Mouse (Mus musculus) MEL (cell line): Measurements from ENCODE around the gene Poglut1. TPM values are rescaled to one million over a fixed set of nuclear protein-coding genes. Genes with fewer than 3 reads are reported as not detected.

Experiments used
- DNase-seq: peaks from one replicate; pipeline ENCODE4 v3.0.0; 2011; ENCODE audit warnings: low read depth, low spot score
- H3K27ac ChIP-seq: 2 replicates; pipeline ENCODE4 v1.5.1; 2012; ENCODE audit warnings: low read depth, mild to moderate bottlenecking, control low read depth, low read length, moderate library complexity; ENCODE audit not compliant: control insufficient read depth
- H3K27me3 ChIP-seq, 2 experiments: fragments of 150-350 bp in 1 of 2; sonication (generic) in 1 of 2; 2 replicates each; pipeline ENCODE4 v1.6.1; 2012; ENCODE audit warnings: low read length in 2 of 2, mild to moderate bottlenecking in 2 of 2, improper control_type of control experiment in 1 of 2, moderate library complexity in 1 of 2; ENCODE audit not compliant: insufficient read depth in 2 of 2, control insufficient read depth in 1 of 2
- H3K36me3 ChIP-seq, 2 experiments: 2 replicates each; pipeline ENCODE4 v1.6.1; 2012 to 2014; ENCODE audit warnings: low read length in 2 of 2, improper control_type of control experiment in 1 of 2, inconsistent platforms in 1 of 2, mild to moderate bottlenecking in 1 of 2; ENCODE audit not compliant: insufficient read depth in 2 of 2, control insufficient read depth in 1 of 2
- H3K4me1 ChIP-seq, 2 experiments: fragments of 150-350 bp in 1 of 2; sonication (generic) in 1 of 2; 2 replicates each; pipeline ENCODE4 v1.6.1; 2012; ENCODE audit warnings: low read length in 2 of 2, improper control_type of control experiment in 1 of 2, mild to moderate bottlenecking in 1 of 2; ENCODE audit not compliant: insufficient read depth in 2 of 2, control insufficient read depth in 1 of 2
- H3K4me3 ChIP-seq, 2 experiments: fragments of 150-350 bp in 1 of 2; sonication (generic) in 1 of 2; 2 replicates each; pipeline ENCODE4 v1.5.1; 2012; ENCODE audit warnings: low read depth in 2 of 2, low read length in 2 of 2, mild to moderate bottlenecking in 2 of 2, moderate library complexity in 2 of 2, control low read depth in 1 of 2, improper control_type of control experiment in 1 of 2; ENCODE audit not compliant: control insufficient read depth in 1 of 2, insufficient read depth in 1 of 2
- H3K79me2 ChIP-seq: 2 replicates; pipeline ENCODE4 v1.6.1; 2012; ENCODE audit warnings: mild to moderate bottlenecking, low read length, moderate library complexity; ENCODE audit not compliant: control insufficient read depth, poor library complexity, insufficient read depth
- H3K9ac ChIP-seq: 2 replicates; pipeline ENCODE4 v1.6.1; 2012; ENCODE audit warnings: low read depth, mild to moderate bottlenecking, control low read depth, low read length, moderate library complexity; ENCODE audit not compliant: control insufficient read depth, poor library complexity, severe bottlenecking
- H3K9me3 ChIP-seq: fragments of 150-350 bp; sonication (generic); replicated peaks from 2 replicates; pipeline ENCODE4 v1.6.1; 2012; ENCODE audit warnings: mild to moderate bottlenecking, low read length, improper control_type of control experiment, moderate library complexity; ENCODE audit not compliant: insufficient read depth
- BHLHE40 ChIP-seq: IDR thresholded peaks from 2 replicates; pipeline ENCODE4 v1.6.1; 2012; ENCODE audit warnings: low read depth, mild to moderate bottlenecking, inconsistent platforms, low read length, improper control_type of control experiment, borderline replicate concordance
- CHD2 ChIP-seq: IDR thresholded peaks from 2 replicates; pipeline ENCODE4 v1.6.1; 2011; ENCODE audit warnings: low read length, improper control_type of control experiment
- E2F4 ChIP-seq: IDR thresholded peaks from 2 replicates; pipeline ENCODE4 v1.6.1; 2011; ENCODE audit warnings: low read depth, low read length, improper control_type of control experiment, borderline replicate concordance
- ELF1 ChIP-seq: IDR thresholded peaks from 2 replicates; pipeline ENCODE4 v1.6.1; 2014; ENCODE audit warnings: low read depth, mild to moderate bottlenecking, inconsistent platforms, low read length, improper control_type of control experiment, moderate library complexity
- EP300 ChIP-seq, 2 experiments: IDR thresholded peaks; 2 replicates each; pipeline ENCODE4 v1.6.1; 2011; ENCODE audit warnings: improper control_type of control experiment in 2 of 2, low read length in 2 of 2, low read depth in 1 of 2, mild to moderate bottlenecking in 1 of 2
- HCFC1 ChIP-seq: IDR thresholded peaks from 2 replicates; pipeline ENCODE4 v1.6.1; 2012; ENCODE audit warnings: low read depth, mild to moderate bottlenecking, inconsistent platforms, low read length, improper control_type of control experiment, moderate library complexity
- JUND ChIP-seq: IDR thresholded peaks from 2 replicates; pipeline ENCODE4 v1.6.1; 2011; ENCODE audit warnings: low read depth, mild to moderate bottlenecking, improper control_type of control experiment, low read length
- KAT2A ChIP-seq: conservative IDR thresholded peaks from 2 replicates; pipeline ENCODE4 v1.6.1; 2012; ENCODE audit warnings: low read depth, low read length, improper control_type of control experiment, inconsistent platforms
- MAFK ChIP-seq: IDR thresholded peaks from 2 replicates; pipeline ENCODE4 v1.6.1; 2011; ENCODE audit warnings: low read depth, mild to moderate bottlenecking, low read length, improper control_type of control experiment, borderline replicate concordance
- MAX ChIP-seq: IDR thresholded peaks from 2 replicates; pipeline ENCODE4 v1.6.1; 2011; ENCODE audit warnings: low read length, improper control_type of control experiment
- MEF2A ChIP-seq: IDR thresholded peaks from 2 replicates; pipeline ENCODE4 v1.6.1; 2014; ENCODE audit warnings: low read depth, mild to moderate bottlenecking, inconsistent platforms, low read length, improper control_type of control experiment; ENCODE audit not compliant: poor library complexity, insufficient replicate concordance, severe bottlenecking; ENCODE audit errors: extremely low read depth
- MYB ChIP-seq: IDR thresholded peaks from 2 replicates; pipeline ENCODE4 v1.6.1; 2011; ENCODE audit warnings: mild to moderate bottlenecking, low read depth, low read length, improper control_type of control experiment
- MYC ChIP-seq: IDR thresholded peaks from 2 replicates; pipeline ENCODE4 v1.6.1; 2011; ENCODE audit warnings: low read depth, mild to moderate bottlenecking, low read length, improper control_type of control experiment, moderate library complexity
- NELFE ChIP-seq: IDR thresholded peaks from 2 replicates; pipeline ENCODE4 v1.6.1; 2011; ENCODE audit warnings: low read depth, low read length, improper control_type of control experiment
- POLR2A ChIP-seq, 2 experiments: IDR thresholded peaks; 2 replicates each; pipeline ENCODE4 v1.6.1; 2011 to 2012; ENCODE audit warnings: low read length in 2 of 2, mild to moderate bottlenecking in 2 of 2, control low read depth in 1 of 2, improper control_type of control experiment in 1 of 2, low read depth in 1 of 2, moderate library complexity in 1 of 2; ENCODE audit not compliant: control insufficient read depth in 1 of 2, insufficient read depth in 1 of 2, poor library complexity in 1 of 2
- POLR2AphosphoS2 ChIP-seq: IDR thresholded peaks from 2 replicates; pipeline ENCODE4 v1.6.1; 2011; ENCODE audit warnings: low read length, improper control_type of control experiment
- POLR2AphosphoS5 ChIP-seq: IDR thresholded peaks from 2 replicates; pipeline ENCODE4 v1.6.1; 2012; ENCODE audit warnings: low read depth, borderline replicate concordance, mild to moderate bottlenecking, inconsistent platforms, low read length, moderate library complexity, mixed read lengths
- RAD21 ChIP-seq: IDR thresholded peaks from 2 replicates; pipeline ENCODE4 v1.6.1; 2011; ENCODE audit warnings: mild to moderate bottlenecking, low read depth, low read length, improper control_type of control experiment
- RCOR1 ChIP-seq: IDR thresholded peaks from 2 replicates; pipeline ENCODE4 v1.6.1; 2012; ENCODE audit warnings: low read depth, mild to moderate bottlenecking, inconsistent platforms, low read length, improper control_type of control experiment
- SMC3 ChIP-seq: IDR thresholded peaks from 2 replicates; pipeline ENCODE4 v1.6.1; 2011; ENCODE audit warnings: low read depth, low read length, improper control_type of control experiment
- TCF12 ChIP-seq: IDR thresholded peaks from 2 replicates; pipeline ENCODE4 v1.6.1; 2014; ENCODE audit warnings: low read depth, mild to moderate bottlenecking, inconsistent platforms, low read length, improper control_type of control experiment, moderate library complexity
- UBTF ChIP-seq: IDR thresholded peaks from 2 replicates; pipeline ENCODE4 v1.6.1; 2012; ENCODE audit warnings: low read depth, mild to moderate bottlenecking, inconsistent platforms, low read length, improper control_type of control experiment, moderate library complexity, borderline replicate concordance; ENCODE audit not compliant: insufficient read depth
- USF2 ChIP-seq, 2 experiments: IDR thresholded peaks; 2 replicates each; pipeline ENCODE4 v1.6.1; 2011 to 2012; ENCODE audit warnings: improper control_type of control experiment in 2 of 2, low read length in 2 of 2, borderline replicate concordance in 1 of 2, inconsistent platforms in 1 of 2, low read depth in 1 of 2, mild to moderate bottlenecking in 1 of 2; ENCODE audit not compliant: insufficient read depth in 1 of 2
- ZC3H11A ChIP-seq: IDR thresholded peaks from 2 replicates; pipeline ENCODE4 v1.6.1; 2012; ENCODE audit warnings: low read depth, mild to moderate bottlenecking, inconsistent platforms, low read length, improper control_type of control experiment
- ZKSCAN1 ChIP-seq: IDR thresholded peaks from 2 replicates; pipeline ENCODE4 v1.6.1; 2012; ENCODE audit warnings: low read depth, mild to moderate bottlenecking, inconsistent platforms, low read length, improper control_type of control experiment, moderate library complexity
- ZNF384 ChIP-seq: IDR thresholded peaks from 2 replicates; pipeline ENCODE4 v1.6.1; 2012; ENCODE audit warnings: low read depth, mild to moderate bottlenecking, inconsistent platforms, low read length, improper control_type of control experiment
- polyA plus RNA-seq, 2 experiments: library from polyadenylated mRNA; stranded (reverse) in 1 of 2; unstranded in 1 of 2; fragments of >175 nt in 1 of 2; fragments of >200 nt in 1 of 2; gene quantifications; 2 replicates each; pipeline versions ENCODE4 v1.2.1 to v1.2.4; 2012; ENCODE audit warnings: low replicate concordance in 2 of 2, low read depth in 1 of 2; ENCODE audit not compliant: insufficient read length in 2 of 2, insufficient read depth in 1 of 2, missing spikeins in 1 of 2
- total RNA-seq: library from RNA; depleted of rRNA; stranded (reverse); fragments of 300-350 nt; gene quantifications from 2 replicates; pipeline ENCODE4 v1.2.3, GENCODE M21; 2012

Gene Poglut1
- total and polyA plus RNA-seq, 3 experiments = 17.9 to 28.6 TPM; not detected in 1

GRCm38 (mm10) chr16:38519140-38519539 lies 30.9 kb downstream of the Poglut1 start:
- Histone ChIP-seq H3K79me2 (peaks cover 13% of the 10 kb centered on the region), H3K4me1 (peaks cover 0 to 3% of the 10 kb centered on the region in 2 experiments; a peak in 2 of 4 replicates), H3K36me3 (peaks cover 12 to 17% of the 10 kb centered on the region in 2 experiments), H3K4me3 (no peak overlapping the region), H3K9me3 (no peaks in the 10 kb centered on the region), H3K9ac (no peak overlapping the region), H3K27me3 (no peaks in the 10 kb centered on the region), H3K27ac (no peak overlapping the region)
- TF ChIP-seq SMC3 = no peak
- TF ChIP-seq NELFE = no peak
- no peak for TF ChIP-seq CHD2
- no peak for TF ChIP-seq POLR2A (IDR thresholded peaks at IDR 0.05; ENCODE audit: control insufficient read depth in 1 of 2, insufficient read depth in 1 of 2, low read depth in 1 of 2, low read length in 2 of 2, poor library complexity in 1 of 2)
- TF ChIP-seq KAT2A = no peak
- no peak for TF ChIP-seq USF2 (IDR thresholded peaks at IDR 0.05; ENCODE audit: borderline replicate concordance in 1 of 2, insufficient read depth in 1 of 2, low read depth in 1 of 2, low read length in 2 of 2)
- no peak for TF ChIP-seq HCFC1
- TF ChIP-seq UBTF = no peak
- TF ChIP-seq MAX = no peak
- no peak for TF ChIP-seq MEF2A
- TF ChIP-seq POLR2AphosphoS5 = no peak
- no peak for TF ChIP-seq BHLHE40
- no peak for TF ChIP-seq ZKSCAN1
- TF ChIP-seq JUND = no peak
- no peak for TF ChIP-seq MYC
- DNase-seq = peak; percentile 14

- H3K36me3 ChIP-seq = peaks cover 0 to 6% of the 10 kb centered on the region in 2 experiments; a peak in 2 of 4 replicates
- H3K4me1 ChIP-seq = no peaks in the 10 kb centered on the region
- no peaks in the 10 kb centered on the region for H3K79me2 ChIP-seq
- H3K27ac ChIP-seq = no peak overlapping the region
- no peaks in the 10 kb centered on the region for H3K27me3 ChIP-seq
- H3K9ac ChIP-seq = no peak overlapping the region
- no peaks in the 10 kb centered on the region for H3K9me3 ChIP-seq
- H3K4me3 ChIP-seq = no peak overlapping the region
- DNase-seq = no peak
- TF ChIP-seq EP300 (IDR thresholded peaks at IDR 0.05; ENCODE audit: low read depth in 1 of 2, low read length in 2 of 2) (no peak), MEF2A (no peak), ELF1 (no peak), RCOR1 (no peak), ZC3H11A (no peak), ZNF384 (no peak), UBTF (no peak), RAD21 (no peak), E2F4 (no peak), TCF12 (no peak), MYB (no peak), POLR2A (IDR thresholded peaks at IDR 0.05; ENCODE audit: control insufficient read depth in 1 of 2, insufficient read depth in 1 of 2, low read depth in 1 of 2, low read length in 2 of 2, poor library complexity in 1 of 2) (no peak), MAFK (no peak), CHD2 (no peak), SMC3 (no peak), USF2 (IDR thresholded peaks at IDR 0.05; ENCODE audit: borderline replicate concordance in 1 of 2, insufficient read depth in 1 of 2, low read depth in 1 of 2, low read length in 2 of 2) (no peak), HCFC1 (no peak), POLR2AphosphoS2 (no peak)
Measured at GRCm38 (mm10) chr16:38510846-38511245, 39.2 kb downstream of the Poglut1 start.
